Mouse (Mus musculus): ENCODE results near the gene Anapc15.

- TF ChIP-seq CHD2 (IDR thresholded peaks at IDR 0.05; ENCODE audit: low read depth, low read length) (no peak), HCFC1 (IDR thresholded peaks at IDR 0.05; ENCODE audit: borderline replicate concordance, insufficient read depth, low read length) (no peak), MAFK (IDR thresholded peaks at IDR 0.05; ENCODE audit: insufficient read depth, low read depth, low read length) (no peak), ZNF384 (IDR thresholded peaks at IDR 0.05; ENCODE audit: low read depth, low read length) (no peak)
Observed at GRCm38 (mm10) chr7:101869163-101869500, 5.6 kb downstream of the Anapc15 start.
